Mouse (Mus musculus) midbrain, embryonic 15.5 days (tissue): ENCODE measurements around the gene Shank2. TPM values are rescaled to one million over a fixed set of nuclear protein-coding genes. Genes with fewer than 3 reads are reported as not detected.

ENCODE experiments used
- ATAC-seq: fragments of 200-750 bp; cut with Nextera tagmentation; replicated peaks from 2 replicates; pipeline ENCODE4 v1.8.0; 2017; ENCODE audit warnings: moderate TSS enrichment
- H3K27ac ChIP-seq: fragments of 300-500 bp; sonication (generic); 2 replicates; pipeline ENCODE4 v1.5.1; 2015; ENCODE audit warnings: mild to moderate bottlenecking, inconsistent platforms
- H3K27me3 ChIP-seq: fragments of 300-500 bp; sonication (generic); replicated peaks from 2 replicates; pipeline ENCODE4 v1.6.1; 2015; ENCODE audit warnings: inconsistent platforms
- H3K36me3 ChIP-seq: fragments of 300-500 bp; sonication (generic); replicated peaks from 2 replicates; pipeline ENCODE4 v1.6.1; 2015; ENCODE audit warnings: inconsistent platforms
- H3K4me1 ChIP-seq: fragments of 300-500 bp; sonication (generic); 2 replicates; pipeline ENCODE4 v1.6.1; 2015; ENCODE audit warnings: inconsistent platforms
- H3K4me2 ChIP-seq: fragments of 300-500 bp; sonication (generic); 2 replicates; pipeline ENCODE4 v1.6.1; 2015; ENCODE audit warnings: inconsistent platforms, mild to moderate bottlenecking, moderate library complexity
- H3K4me3 ChIP-seq: fragments of 300-500 bp; sonication (generic); 2 replicates; pipeline ENCODE4 v1.5.1; 2015; ENCODE audit warnings: mild to moderate bottlenecking, inconsistent platforms
- H3K9ac ChIP-seq: fragments of 300-500 bp; sonication (generic); 2 replicates; pipeline ENCODE4 v1.6.1; 2015; ENCODE audit warnings: mild to moderate bottlenecking, inconsistent platforms
- H3K9me3 ChIP-seq: fragments of 300-500 bp; sonication (generic); 2 replicates; pipeline ENCODE4 v1.6.1; 2016; ENCODE audit warnings: inconsistent platforms
- WGBS: fragments of 180-500 bp; shearing (Covaris S2); methylation state at CpG from one replicate; pipeline ENCODE4 v1.1.7; 2015; ENCODE audit warnings: mixed read lengths; 5-methylcytosine and 5-hydroxymethylcytosine counted together
- polyA plus RNA-seq: library from polyadenylated mRNA; unstranded; fragments of >200 nt; fragmentation: Nextera tagmentation; extraction: Ambion mirVana; gene quantifications from 2 replicates; pipeline ENCODE4 v1.2.1, GENCODE M21; 2015

The Shank2 gene
- polyA plus RNA-seq, 1 experiment from 2014 or later = 10.5 TPM

DNA sequence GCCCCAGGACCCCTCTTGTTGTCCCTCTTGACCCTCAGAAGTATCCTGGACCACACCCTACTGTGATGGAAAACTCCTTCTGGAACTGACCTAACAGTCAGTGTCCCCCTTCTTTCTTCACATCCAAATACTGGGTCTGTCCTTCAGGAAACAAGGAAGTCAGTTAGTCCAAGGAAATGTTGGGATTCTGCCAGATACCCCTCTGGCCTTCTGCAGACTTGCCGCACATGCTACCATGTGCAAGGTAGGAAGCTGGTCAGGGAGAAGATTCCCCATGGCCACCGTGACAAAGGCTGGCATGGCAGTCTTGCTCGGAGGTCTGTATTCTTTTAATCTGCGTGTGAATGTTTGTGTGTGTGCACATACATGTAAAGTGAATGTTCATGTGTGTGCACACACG lies 337.0 kb downstream of the Shank2 start:
- Histone ChIP-seq H3K27me3 (no peaks in the 10 kb centered on the region), H3K9ac (no peak overlapping the region), H3K4me1 (no peaks in the 10 kb centered on the region), H3K9me3 (no peaks in the 10 kb centered on the region), H3K4me3 (no peak overlapping the region), H3K27ac (no peak overlapping the region), H3K36me3 (no peaks in the 10 kb centered on the region), H3K4me2 (no peak overlapping the region)
- WGBS = 90% methylated on average over 5 of the region's 5 CpGs
- ATAC-seq = no peak

DNA sequence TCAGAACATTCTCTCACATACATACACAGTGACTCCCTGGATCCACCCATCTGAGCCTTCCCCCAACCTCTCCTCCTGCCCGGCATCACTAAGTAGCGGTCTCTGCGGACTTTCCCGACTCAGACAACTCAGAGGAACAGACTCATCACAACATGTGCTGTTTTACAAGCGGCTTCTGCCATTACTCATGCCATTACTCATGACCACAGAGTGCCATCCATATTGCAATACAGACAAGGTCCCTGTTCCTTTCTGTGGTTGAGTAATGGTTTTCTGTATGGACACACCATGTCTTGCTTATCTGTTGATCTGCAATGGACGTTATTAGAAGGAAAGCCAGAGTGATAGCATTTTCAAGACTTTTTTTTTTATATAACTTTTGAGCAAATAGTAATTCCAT lies 338.6 kb downstream of the Shank2 start:
- no peak overlapping the region for H3K4me2 ChIP-seq
- no peaks in the 10 kb centered on the region for H3K9me3 ChIP-seq
- no peaks in the 10 kb centered on the region for H3K27me3 ChIP-seq
- no peak overlapping the region for H3K4me3 ChIP-seq
- no peak overlapping the region for H3K9ac ChIP-seq
- H3K27ac ChIP-seq = no peak overlapping the region
- H3K36me3 ChIP-seq = no peaks in the 10 kb centered on the region
- WGBS = 82% methylated on average over 6 of the region's 6 CpGs
- no peaks in the 10 kb centered on the region for H3K4me1 ChIP-seq
- no peak for ATAC-seq

DNA sequence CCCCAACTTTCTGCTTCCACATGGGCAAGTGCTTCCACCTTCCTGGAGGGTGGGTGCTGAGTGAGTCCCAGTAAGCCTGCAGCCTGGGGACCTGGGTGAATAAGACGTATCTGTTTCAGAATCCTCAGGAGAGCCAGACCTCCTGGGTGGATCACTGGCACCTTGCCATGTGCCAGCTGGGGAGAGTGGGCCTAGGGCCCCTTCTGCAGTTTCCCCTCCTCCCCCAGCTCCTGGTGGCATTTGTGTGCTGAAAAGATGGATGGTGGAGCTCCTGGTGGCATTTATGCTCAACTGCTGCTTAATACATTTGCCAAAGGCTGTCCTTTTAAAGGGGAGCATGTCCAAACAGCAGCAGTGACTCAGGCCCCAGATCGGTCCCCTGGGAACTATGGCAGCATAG lies 364.4 kb downstream of the Shank2 start:
- Histone ChIP-seq H3K9me3 (no peaks in the 10 kb centered on the region), H3K27ac (no peak overlapping the region), H3K36me3 (no peaks in the 10 kb centered on the region), H3K4me2 (no peak overlapping the region), H3K4me1 (peaks cover 3% of the 10 kb centered on the region; the same call in 1 of the 2 replicates), H3K9ac (no peak overlapping the region), H3K4me3 (no peak overlapping the region), H3K27me3 (no peaks in the 10 kb centered on the region)
- no peak for ATAC-seq
- 69% methylated on average over 2 of the region's 2 CpGs for WGBS

DNA sequence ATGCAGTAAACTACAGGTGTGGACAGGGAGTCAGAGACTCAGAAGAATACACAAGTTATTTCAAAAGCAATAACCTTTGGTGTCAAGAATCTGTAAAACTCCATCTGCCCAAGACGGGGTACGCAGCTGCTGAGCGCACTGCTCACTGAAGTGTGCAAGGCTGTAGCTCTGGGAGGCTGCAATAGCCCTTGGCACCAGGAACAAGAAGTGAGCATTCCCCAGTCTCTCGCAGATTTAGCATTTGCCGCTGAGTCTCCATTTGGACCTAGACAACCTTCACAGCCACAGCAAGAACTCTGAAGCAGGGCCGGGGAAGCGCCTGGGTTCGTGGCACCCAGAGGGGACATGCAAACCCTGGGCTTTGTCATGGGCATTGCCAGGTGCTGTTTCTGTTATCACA lies 371.3 kb downstream of the Shank2 start:
- WGBS = 80% methylated on average over 8 of the region's 8 CpGs
- H3K4me2 ChIP-seq = no peak overlapping the region
- H3K9ac ChIP-seq = no peak overlapping the region
- ATAC-seq = no peak
- no peak overlapping the region for H3K4me3 ChIP-seq
- H3K27me3 ChIP-seq = no peaks in the 10 kb centered on the region
- peaks cover 2% of the 10 kb centered on the region; the same call in 1 of the 2 replicates for H3K4me1 ChIP-seq
- 0 out of 2 replicates have a peak, but pooled peaks cover 3% of the 10 kb centered on the region for H3K9me3 ChIP-seq
- no peak overlapping the region for H3K27ac ChIP-seq
- no peaks in the 10 kb centered on the region for H3K36me3 ChIP-seq

DNA sequence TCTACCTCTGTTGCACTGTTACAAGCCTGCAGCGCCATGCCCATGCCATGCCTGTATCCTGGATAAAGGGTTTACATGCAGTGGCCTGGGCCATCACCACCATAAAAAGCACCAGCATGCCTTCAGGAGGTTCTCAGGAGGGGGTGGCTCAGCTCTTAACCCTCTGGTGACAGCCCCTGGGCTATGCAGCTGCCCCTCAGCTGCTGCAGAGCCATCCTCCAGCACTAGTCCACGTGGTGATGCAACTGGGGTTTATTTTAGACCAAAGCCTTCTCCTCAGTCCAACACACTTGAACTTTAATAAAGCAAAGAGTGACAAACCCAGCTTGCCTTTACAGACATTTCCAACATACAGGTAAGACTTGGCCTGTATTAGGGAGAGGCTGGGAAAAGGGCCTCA lies 373.8 kb downstream of the Shank2 start:
- H3K9ac ChIP-seq = no peak overlapping the region
- no peaks in the 10 kb centered on the region for H3K36me3 ChIP-seq
- H3K4me3 ChIP-seq = no peak overlapping the region
- H3K9me3 ChIP-seq = 0 out of 2 replicates have a peak, but pooled peaks cover 3% of the 10 kb centered on the region
- H3K4me1 ChIP-seq = peaks cover 6% of the 10 kb centered on the region
- ATAC-seq = no peak
- no peak overlapping the region for H3K27ac ChIP-seq
- no peaks in the 10 kb centered on the region for H3K27me3 ChIP-seq
- WGBS = 83% methylated on average over 2 of the region's 2 CpGs
- no peak overlapping the region for H3K4me2 ChIP-seq

DNA sequence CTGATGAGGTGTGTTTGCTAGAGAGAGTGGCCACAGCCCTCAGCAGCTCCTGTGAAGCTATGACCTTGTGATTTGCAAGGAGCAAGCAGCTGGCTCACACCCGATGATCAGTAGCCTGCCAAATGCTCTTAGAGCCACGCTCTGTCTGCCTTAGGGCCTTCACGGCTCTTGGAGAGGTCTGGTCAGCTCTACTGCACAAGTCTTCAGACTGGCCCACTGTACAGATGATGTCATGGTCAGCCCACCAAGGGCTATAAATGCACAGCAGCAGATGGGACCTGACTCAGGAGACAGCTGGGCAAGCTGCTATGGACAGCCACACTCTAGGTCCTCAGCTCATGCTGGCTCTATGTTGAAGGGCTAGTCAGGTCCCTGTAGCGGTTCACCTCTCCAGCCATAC lies 376.5 kb downstream of the Shank2 start:
- WGBS = 80% methylated on average over 4 of the region's 4 CpGs
- Histone ChIP-seq H3K27ac (no peak overlapping the region), H3K36me3 (no peaks in the 10 kb centered on the region), H3K4me1 (peaks cover 6% of the 10 kb centered on the region), H3K4me2 (no peak overlapping the region), H3K27me3 (no peaks in the 10 kb centered on the region), H3K4me3 (no peak overlapping the region), H3K9ac (no peak overlapping the region), H3K9me3 (no peaks in the 10 kb centered on the region)
- ATAC-seq = 0 out of 2 replicates have a peak, but pooled peaks have one; percentile 31

DNA sequence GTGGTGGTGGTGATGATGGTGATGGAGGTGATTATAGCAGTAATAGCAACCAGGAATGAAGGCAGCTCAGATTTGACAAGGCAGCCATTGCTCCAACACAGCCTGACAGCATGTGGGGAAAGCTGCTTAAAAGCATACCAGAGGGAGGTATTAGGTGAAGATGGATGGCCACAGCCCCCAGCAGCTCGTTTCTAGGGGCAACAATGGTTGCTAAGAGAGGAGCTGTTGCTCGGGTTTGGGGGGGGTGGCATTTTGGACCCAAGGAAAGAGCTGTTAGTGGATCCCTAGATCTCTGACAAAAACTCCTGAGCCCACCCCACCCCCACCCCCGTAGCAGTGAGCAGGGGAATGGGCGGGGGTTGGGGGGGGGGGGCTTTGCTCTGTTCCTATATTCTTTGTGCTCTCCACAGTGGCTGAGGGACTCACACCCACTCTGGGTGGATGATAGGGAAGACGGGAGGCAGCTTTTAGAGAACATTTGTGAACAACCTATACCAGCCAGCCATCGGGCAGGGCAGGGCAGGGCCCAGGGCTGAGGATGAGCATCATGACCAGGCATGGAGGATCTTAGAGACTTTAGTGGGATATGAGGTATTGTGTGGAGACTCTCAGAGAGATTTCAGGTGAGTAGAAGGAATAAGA lies 377.6 kb downstream of the Shank2 start:
- no peaks in the 10 kb centered on the region for H3K27me3 ChIP-seq
- WGBS = 26% methylated on average over 6 of the region's 6 CpGs
- peaks cover 6% of the 10 kb centered on the region for H3K4me1 ChIP-seq
- H3K27ac ChIP-seq = no peak overlapping the region
- H3K9me3 ChIP-seq = no peaks in the 10 kb centered on the region
- no peak for ATAC-seq
- no peak overlapping the region for H3K4me3 ChIP-seq
- H3K9ac ChIP-seq = no peak overlapping the region
- H3K4me2 ChIP-seq = no peak overlapping the region
- H3K36me3 ChIP-seq = no peaks in the 10 kb centered on the region

DNA sequence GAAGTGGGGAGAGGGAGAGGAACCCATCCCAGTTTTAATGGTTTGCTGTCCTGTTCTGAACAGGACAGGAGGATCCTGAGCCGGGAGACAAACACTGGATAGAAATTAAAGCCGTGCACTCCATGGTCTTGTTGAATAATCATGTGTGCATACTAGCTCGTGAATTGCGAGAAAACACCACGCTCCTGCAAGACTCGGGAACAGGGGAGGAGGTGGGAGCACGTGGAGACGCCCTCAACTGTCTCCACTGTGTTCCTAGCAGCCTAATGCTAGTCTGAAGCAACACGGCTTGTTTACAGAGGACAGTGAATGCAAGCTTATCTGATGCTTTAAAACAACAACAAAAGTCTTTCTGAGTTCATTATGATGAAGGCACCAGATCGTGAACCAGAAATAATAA lies 379.9 kb downstream of the Shank2 start:
- WGBS = 74% methylated on average over 10 of the region's 10 CpGs
- Histone ChIP-seq H3K9me3 (no peaks in the 10 kb centered on the region), H3K27ac (no peak overlapping the region), H3K4me1 (peaks cover 6% of the 10 kb centered on the region), H3K27me3 (no peaks in the 10 kb centered on the region), H3K36me3 (no peaks in the 10 kb centered on the region), H3K9ac (no peak overlapping the region), H3K4me2 (no peak overlapping the region), H3K4me3 (no peak overlapping the region)
- no peak for ATAC-seq

DNA sequence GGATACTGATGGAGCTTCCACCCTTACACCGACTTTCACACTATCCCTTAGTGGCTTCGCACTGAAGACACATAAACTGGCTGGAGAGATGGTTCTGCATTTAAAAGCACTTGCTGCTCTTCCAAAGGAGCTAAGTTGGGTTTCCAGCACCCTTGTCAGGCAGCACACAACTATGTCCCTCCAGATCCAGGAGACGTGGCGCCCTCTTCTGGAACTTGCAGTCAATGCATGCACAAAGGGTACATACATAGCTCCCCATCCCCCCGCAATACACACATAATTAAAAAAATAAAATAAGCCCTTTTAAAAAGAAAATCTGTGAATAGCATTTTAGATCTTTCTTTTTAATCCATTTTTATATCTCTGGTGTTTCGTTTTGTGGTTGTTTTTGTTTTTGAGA lies 385.8 kb downstream of the Shank2 start:
- H3K27me3 ChIP-seq = no peaks in the 10 kb centered on the region
- ATAC-seq = no peak
- no peaks in the 10 kb centered on the region for H3K36me3 ChIP-seq
- H3K9me3 ChIP-seq = no peaks in the 10 kb centered on the region
- H3K9ac ChIP-seq = no peak overlapping the region
- H3K4me2 ChIP-seq = no peak overlapping the region
- 91% methylated on average over 6 of the region's 6 CpGs for WGBS
- no peak overlapping the region for H3K4me3 ChIP-seq
- no peaks in the 10 kb centered on the region for H3K4me1 ChIP-seq
- H3K27ac ChIP-seq = no peak overlapping the region

DNA sequence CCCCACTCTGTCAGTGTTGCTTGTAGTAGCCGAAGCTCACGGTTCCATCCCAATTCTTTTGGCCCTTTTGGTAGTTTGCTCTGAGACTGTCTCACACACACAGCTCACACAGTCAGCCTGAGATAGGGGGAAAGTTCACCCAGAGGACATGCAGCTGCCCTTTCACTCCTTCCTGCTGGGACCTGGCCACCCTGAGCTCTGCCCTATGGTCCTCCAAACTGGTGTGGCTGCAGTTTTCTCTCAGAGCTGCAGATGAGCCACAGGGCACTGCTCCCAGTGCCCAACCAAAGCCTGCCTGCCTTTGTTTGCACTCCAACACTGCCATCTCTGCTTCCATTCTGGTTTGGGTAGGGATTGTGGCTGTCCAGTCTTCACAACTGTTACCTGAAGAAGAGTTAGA lies 388.0 kb downstream of the Shank2 start:
- 92% methylated on average over 2 of the region's 2 CpGs for WGBS
- Histone ChIP-seq H3K27me3 (no peaks in the 10 kb centered on the region), H3K9ac (no peak overlapping the region), H3K27ac (no peak overlapping the region), H3K36me3 (no peaks in the 10 kb centered on the region), H3K4me1 (no peaks in the 10 kb centered on the region), H3K4me2 (no peak overlapping the region), H3K9me3 (no peaks in the 10 kb centered on the region), H3K4me3 (no peak overlapping the region)
- no peak for ATAC-seq

DNA sequence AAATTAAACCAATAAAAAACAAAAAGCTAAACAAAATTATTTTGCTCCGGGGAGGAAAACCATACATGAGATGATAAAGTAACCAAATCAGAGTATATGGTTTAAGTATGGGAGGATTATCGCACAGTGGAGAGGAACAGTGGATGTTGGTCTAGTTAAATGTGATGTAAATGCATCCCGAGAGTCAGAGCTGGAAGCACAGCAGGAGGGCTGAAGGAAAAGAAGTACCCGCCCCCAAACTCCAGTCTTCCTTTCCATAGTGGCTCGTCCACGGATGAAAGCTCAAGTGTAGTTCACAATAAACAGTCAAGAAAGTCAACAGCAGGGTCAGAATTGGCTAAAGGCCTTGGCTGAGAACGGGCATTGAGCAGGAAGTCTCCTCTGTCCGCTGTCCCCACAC lies 388.9 kb downstream of the Shank2 start:
- no peak overlapping the region for H3K4me3 ChIP-seq
- no peaks in the 10 kb centered on the region for H3K4me1 ChIP-seq
- no peak overlapping the region for H3K4me2 ChIP-seq
- no peaks in the 10 kb centered on the region for H3K27me3 ChIP-seq
- no peaks in the 10 kb centered on the region for H3K9me3 ChIP-seq
- H3K36me3 ChIP-seq = no peaks in the 10 kb centered on the region
- H3K9ac ChIP-seq = no peak overlapping the region
- no peak overlapping the region for H3K27ac ChIP-seq
- no peak for ATAC-seq
- 41% methylated on average over 8 of the region's 8 CpGs for WGBS

DNA sequence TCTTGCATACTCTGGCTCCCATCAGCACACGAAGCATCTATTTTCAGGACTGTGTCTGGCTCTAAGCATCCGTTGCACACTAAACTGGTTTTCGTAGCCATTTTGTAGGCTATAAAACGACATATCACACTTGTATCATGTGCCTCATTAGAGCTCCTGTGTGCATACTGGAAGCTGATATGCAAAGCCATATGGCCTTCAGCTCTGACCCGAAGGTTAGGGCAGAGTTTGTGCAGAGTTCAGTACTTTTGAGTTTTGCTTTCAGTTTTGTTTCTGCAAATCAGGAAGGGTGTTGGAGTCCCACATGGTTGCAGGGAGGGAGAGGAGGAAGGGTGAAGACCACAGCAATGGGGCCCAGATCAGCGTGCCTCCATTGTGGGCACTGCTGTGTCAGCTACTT lies 390.0 kb downstream of the Shank2 start:
- Histone ChIP-seq H3K36me3 (no peaks in the 10 kb centered on the region), H3K27ac (no peak overlapping the region), H3K4me2 (no peak overlapping the region), H3K4me1 (no peaks in the 10 kb centered on the region), H3K9me3 (no peaks in the 10 kb centered on the region), H3K27me3 (no peaks in the 10 kb centered on the region), H3K4me3 (no peak overlapping the region), H3K9ac (no peak overlapping the region)
- ATAC-seq = no peak
- 87% methylated on average over 6 of the region's 6 CpGs for WGBS

DNA sequence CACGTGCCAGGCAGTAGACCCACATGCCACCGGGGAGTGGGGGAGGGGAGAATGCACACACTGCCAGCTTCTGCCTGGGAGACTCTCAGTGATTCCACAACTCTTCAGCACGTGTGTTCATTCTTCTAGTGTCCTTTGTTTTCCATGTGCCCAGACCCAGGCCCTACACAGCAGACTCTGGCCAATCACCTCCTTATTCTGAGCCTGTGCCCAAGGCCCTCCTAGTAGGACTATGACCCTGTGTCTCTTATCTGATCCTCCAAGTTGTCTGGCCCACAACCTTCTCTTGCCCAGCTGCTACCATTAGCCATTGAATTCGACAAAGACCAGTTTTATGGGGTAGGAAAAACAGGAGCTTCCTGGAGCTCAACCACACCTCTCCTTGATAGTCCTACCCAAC lies 400.8 kb downstream of the Shank2 start:
- H3K4me2 ChIP-seq = no peak overlapping the region
- H3K36me3 ChIP-seq = no peaks in the 10 kb centered on the region
- no peaks in the 10 kb centered on the region for H3K9me3 ChIP-seq
- H3K9ac ChIP-seq = no peak overlapping the region
- no peaks in the 10 kb centered on the region for H3K27me3 ChIP-seq
- 83% methylated on average over 4 of the region's 4 CpGs for WGBS
- ATAC-seq = no peak
- no peak overlapping the region for H3K4me3 ChIP-seq
- no peaks in the 10 kb centered on the region for H3K4me1 ChIP-seq
- H3K27ac ChIP-seq = no peak overlapping the region
